Mouse (Mus musculus) gonadal fat pad, adult 2 months (tissue): ENCODE data around the gene Hoxb3. TPM values are rescaled to one million over a fixed set of nuclear protein-coding genes. Genes with fewer than 3 reads are reported as not detected.

Source experiments
- DNase-seq: peaks from one replicate; pipeline ENCODE4 v3.0.0-alpha.2; 2012; ENCODE audit warnings: low read depth
- polyA plus RNA-seq: library from polyadenylated mRNA; depleted of rRNA; stranded (reverse); fragments of >200 nt; gene quantifications from 2 replicates; pipeline ENCODE4 v1.2.3, GENCODE M21; 2012

Hoxb3 gene
- polyA plus RNA-seq, 1 experiment = 20.1 TPM

DNA sequence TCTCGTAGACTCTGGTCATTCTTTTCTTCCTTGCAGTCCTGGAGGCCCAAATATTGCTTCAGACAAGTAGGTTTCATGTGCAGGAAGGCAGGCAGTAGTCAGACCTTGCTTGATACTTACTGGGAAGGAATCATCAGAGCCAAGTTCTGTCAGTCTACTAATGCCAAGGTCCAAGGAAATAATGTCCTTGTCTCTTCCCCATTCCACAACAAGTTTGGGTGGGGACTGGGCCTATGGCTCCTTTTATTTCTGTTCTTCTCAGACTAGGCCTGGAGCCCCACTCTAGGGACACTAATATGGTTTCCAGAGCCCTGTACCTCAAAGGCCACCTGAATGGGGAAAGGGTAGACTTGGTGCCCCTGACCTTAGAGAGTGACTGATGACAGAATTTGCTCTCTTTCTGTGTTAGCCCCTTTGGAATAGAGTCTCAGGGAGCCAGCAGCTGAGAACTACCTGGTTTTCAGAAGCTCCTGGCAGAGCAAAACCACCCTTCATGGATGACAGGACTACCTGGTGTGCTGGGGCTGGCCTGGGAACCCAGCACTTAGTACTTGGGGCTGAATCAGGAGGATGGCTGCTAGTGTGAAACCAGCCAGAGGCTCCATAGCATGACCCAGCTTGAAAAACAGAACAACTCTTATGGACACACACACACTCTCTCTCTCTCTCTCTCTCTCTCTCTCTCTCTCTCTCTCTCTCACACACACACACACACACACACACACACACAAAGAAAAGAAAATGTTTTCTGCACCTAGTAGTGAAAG, 34.5 kb upstream of the Hoxb3 start:
- DNase-seq = no peak

DNA sequence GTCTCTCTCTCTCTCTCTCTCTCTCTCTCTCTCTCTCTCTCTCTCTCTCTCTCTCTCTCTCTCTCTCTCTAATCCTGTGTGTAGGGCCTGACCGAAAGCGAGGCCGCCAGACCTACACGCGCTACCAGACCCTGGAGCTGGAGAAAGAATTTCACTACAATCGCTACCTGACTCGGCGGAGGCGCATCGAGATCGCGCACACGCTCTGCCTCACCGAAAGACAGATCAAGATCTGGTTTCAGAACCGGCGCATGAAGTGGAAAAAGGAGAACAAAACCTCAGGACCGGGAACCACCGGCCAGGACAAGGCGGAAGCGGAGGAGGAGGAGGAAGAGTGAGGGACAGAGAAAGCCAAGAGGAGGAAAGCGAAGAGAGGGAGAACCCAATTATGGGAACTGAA, 33.8 kb upstream of the Hoxb3 start:
- no peak for DNase-seq

DNA sequence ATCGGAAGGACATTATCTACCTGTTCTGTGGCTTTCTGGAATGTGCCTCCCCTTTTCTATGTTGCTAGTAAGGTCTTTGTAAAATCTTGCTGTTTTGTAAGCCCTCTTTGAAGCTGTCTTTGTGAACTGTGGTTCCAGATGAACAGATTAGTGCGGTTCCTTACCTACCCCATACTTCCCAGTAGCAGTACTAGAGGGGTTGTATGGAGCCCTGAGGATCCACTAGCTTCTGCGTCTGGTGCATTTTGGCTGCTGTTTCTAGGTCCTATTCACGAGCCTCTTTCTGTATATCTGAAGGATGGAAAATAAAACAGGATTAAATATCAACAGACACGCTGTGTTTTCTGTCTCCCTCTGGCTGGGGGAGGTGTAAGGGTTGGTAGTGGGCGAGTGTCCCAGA, 33.3 kb upstream of the Hoxb3 start:
- no peak for DNase-seq

DNA sequence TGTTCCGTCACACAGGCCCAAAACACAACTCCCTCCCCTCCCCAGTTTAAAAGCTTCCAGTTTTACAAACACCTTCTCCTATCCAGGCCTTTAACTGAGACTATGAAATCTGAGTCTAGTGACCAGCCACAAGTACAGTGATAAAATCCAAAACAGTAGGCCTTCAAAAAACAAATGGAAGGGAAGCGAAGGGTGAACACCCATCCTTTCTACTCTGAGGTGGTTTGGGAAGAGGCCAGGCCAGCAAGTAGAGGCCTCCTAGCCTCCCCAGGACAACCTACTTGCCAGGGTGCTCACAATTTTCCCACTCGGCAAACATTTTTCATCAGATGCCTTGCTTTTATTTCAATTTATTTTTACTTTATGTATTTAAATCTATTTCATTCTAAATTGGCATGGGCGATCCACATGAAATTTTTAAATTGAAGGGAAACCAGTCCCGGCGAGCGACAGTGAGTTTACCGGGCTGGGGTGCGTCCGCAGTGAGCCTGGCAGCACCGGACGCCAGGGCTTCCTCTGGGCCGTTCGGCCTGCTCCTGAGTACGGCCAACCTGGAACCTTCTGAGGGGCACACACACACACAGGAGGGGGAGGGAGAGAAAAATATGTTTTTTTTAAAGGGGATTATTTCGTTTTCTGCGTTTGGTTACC, 32.3 kb upstream of the Hoxb3 start:
- DNase-seq = no peak

DNA sequence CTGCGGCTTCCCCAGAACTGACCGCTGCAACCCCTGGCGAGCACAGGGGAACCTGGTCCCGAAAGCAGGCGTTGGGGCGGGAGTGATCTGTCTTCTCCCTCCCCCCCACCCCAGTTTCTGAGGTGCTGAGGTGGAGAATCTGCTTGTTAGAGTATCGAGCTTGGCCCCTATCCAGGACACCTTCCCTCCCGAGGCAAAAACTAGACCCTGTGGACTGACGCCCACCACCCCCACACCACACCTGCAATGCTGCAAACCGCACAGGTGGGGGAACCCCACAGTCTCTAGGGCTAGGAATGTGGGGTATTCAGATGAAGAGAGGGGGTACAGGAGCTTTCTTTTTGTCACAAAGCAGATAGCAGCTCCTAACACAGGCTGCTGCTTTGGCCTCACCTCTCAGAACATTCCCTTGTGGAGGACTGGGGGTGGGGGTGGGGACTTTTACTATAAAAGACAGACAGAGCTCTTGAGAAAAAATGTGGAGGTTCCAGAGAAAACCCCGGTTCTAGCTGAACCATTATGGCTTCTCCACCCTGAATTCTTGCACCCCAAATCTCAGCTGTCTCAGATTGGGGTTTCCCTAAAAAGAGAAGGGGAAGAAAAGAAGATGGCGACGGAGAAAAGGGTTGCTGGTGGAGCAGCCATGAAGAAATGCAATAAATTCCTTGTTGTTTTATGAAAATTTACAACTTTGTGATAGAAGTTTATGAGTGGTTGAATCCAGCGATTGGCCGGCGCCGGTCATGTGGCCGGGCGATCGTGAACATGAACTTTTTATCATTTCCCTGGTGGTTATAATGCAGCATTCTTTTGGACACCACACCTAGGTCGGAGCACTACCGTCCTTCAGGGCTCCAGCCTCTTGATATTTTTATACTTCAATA, 31.2 kb upstream of the Hoxb3 start, which contains the start of gene Hoxb6:
Hoxb6 (plus strand) TSS at position 796 of the 884 bp plus-strand sequence.
- no peak for DNase-seq

DNA sequence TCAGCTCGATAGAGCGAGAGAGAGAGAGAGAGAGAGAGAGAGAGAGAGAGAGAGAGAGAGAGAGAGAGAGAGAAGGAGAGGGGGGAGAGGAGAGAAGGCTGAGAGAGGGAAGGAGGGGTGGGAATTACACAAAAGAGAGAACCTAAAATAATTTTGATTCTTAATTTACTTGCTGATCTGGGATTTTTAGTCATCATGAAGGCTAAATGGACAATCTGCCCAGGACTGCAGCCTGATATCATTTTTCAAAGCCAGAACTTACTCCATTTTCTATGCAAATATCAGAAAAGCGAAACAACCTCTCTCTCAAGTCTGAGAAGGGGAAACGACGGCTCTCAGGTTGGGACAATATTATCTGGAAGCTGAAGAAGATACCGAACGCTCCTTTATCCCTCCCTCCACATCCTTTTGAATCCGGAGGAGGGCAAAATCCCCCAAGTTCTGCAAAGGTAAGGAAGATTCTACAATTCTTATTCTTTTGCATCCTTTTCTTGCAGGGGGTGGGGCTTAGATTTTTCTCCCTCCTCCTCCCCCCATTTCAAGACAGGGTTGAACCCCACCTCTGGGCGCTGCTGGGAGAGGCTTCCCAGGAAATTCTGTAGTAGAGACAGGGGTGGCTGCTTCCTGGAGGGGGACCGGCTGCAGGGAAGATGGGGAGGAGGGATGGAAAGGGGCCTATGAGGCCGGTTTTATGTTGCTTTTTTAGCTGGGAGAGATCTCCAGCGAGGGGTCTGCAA, 30.4 kb upstream of the Hoxb3 start:
- no peak for DNase-seq

DNA sequence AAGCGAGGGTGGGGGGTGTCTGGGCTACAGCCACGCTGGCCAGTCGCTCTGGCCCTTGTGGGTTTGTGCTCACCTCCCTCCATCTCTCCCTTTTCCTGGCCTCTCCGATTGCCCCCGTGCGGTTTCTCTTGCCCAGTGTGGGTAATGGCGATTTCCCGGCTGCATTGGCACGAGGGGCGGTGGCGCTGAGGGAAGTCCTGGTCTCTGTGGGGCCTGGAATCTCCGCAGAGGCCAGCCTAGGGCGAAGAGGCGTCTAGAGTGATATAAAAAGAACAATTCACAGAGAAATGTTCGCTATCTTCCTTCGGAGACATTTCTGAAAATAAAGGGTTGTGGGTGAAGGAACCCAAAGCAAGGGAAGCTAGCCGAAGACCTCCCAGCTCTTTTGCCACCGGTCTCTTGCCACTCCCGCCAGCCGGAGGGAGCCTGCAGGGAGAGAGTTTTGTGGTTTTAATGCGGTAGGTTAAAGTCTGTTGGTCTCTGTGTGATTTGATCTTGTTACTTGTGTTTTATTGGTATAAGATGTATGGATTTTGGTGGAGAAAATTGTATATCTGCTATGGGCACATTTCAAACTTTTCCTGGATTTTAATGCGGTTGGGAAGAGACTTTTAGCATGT, 29.7 kb upstream of the Hoxb3 start:
- DNase-seq = no peak

DNA sequence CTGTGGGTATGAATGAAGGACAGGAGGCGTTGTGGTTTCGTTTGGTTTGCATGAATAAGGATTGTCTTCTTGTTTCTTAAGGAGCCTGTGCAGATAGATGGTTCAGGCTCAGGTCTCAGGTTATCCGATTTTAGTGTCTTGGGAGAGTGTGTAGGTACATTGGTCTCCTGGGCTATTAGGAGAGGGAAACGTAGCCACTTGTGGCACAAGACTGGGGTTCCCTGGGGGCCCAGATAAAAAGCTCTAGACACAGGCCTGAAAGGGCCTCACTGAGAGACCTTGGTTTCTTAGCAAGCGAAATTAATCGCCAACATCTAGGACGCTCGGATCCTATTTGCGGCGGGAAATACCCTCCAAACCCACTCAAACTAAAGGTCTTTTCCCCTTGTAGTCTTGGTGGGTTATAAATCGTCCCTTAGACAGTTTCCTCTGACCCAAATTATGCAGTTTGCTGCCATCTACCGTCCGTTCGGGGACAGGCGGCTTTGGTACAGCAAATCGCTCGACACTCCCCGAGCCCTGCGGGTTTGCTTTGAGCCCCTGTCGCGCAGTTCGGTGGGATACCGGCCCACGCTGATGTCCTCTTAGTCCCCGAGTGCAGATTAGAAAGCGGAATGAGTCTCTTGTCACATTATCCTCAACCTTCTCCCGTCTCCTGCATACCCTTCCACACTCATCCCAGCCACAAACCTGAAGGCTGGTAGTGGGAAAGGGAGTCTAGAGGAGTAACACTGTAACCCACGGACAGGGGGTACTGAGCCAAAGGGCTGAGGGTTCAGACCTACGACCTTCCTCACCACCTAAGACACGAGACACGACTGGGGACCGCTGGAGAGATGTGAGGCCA, 28.7 kb upstream of the Hoxb3 start:
- no peak for DNase-seq

DNA sequence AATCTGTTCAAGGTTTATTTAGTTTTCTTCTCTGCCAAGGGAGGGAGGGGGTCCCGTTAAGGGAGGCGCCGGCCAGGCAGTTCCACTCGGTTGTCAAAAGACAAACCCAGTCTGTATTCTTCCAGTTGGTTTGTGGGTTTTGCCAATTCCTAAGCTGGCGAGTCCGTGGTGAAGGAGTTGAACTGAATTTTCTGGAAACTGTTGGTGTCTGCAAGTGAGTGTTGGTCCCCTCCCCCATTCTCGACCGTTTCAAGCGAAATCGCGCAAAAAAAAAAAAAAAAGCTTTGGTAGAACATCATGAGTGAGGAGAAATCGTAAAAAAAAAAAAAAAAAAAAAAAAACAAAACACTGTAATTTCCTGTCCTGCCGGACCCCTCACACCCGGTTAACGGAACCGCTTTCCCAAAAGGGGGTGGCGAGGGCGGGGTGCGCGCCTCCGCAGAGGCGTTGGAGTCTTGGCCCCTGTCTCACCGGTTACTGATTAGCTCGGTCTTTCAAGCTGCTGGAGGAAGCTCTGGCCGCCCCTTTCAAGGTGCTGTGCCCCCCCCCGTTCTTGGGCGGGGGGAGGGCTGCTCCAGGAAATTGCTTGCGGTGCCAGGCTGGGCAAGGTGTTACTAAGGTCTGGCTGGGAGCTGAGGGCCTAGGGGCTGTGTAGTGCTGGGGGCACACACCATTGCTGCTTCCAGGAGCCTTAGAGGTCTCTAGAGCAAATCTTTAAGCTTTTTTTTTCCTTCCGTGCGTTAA, 27.9 kb upstream of the Hoxb3 start:
- no peak for DNase-seq

DNA sequence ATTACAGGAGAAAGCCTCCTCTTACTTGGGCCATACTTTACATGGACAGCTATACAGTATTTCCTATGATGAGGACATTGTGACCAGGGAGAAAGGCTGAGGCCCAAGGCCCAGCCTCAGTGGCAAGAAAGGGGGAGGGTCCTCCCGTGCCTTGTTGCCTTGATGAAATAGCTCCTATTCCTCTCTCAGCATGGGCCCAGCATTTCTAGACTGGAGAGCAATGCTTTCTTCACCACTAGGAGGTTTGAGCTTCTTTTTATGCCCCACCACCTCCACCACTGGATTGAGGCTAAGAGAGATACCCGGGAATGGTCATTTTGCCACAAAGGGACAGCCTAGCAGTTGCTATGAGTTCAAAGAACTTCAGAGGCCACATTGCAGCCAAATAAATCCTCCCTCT, 26.1 kb upstream of the Hoxb3 start:
- no peak for DNase-seq

DNA sequence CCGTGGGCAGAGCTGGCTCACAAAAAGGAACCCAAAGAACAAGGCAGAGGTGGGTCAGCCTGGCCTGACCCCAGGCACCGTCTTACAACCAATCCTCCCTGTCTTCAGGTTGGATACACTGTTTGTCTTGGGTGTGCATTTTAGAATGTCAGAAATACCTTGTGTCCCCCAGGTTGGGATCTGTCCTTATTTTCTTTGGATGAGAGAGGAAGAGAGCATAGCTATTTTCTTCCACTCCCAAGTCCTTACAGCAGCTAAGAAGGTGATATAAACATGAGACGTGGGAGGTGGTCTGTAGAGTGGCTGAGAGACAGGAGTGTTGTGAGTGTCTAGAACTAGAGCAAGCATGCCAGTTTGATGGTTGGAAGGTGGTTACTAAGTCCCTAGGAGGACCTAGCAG, 25.7 kb upstream of the Hoxb3 start:
- DNase-seq = no peak

DNA sequence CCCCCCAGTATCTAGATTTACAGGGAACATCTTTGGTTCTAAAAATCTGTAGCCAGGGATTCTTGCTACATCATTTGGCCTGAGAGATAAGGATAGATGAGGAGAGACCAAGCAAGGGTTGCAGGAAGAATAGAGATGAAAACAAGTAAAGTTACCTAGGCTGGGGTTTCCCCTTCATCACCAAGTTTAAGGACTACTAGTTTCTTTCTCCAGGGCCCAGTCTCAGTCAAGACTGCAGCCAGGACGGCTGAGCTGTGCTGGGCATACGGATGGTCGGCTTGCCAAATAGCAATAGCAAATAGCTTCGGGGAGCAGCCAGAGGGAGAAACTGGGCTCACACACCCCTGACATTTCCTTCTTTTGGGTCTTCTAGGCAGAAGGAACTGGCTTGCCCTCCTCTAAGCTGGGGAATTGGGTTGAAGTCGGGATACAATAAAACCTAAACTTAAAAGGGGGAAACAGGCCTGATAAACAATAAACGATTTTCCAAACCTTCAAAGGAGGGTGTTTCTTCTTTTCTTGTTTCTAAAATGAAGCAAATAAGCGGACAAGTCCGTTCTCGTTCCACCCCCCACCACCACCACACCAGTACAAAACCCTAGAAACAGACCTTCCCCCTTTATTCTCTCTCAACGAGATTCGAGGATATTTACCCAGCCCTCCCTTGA, 25.0 kb upstream of the Hoxb3 start:
- DNase-seq = no peak

DNA sequence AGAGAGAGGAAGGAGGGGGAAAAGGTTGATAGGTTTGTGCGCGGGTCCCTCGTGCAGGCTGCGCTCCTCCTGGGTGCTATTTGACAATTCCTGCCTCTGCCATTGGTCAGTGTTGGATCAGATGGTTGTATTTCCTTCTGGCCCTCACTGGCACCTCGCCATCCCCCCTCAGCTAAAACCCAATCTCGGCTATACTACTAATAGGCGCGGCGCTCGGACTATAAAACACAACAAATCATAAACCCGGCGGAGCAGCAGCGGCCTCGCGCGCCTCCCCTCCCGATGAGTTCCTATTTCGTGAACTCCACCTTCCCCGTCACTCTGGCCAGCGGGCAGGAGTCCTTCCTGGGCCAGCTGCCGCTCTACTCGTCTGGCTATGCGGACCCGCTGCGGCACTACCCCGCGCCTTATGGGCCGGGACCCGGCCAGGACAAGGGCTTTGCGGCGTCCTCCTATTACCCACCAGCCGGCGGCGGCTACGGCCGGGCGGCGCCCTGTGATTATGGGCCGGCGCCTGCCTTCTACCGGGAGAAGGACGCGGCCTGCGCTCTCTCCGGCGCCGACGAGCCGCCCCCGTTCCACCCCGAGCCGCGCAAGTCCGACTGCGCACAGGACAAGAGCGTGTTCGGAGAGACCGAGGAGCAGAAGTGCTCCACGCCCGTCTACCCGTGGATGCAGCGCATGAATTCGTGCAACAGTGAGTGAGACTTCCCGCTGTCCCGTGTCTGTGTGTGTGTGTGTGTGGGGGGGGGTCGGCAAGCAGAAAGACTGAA, 24.0 kb upstream of the Hoxb3 start:
- DNase-seq = no peak

DNA sequence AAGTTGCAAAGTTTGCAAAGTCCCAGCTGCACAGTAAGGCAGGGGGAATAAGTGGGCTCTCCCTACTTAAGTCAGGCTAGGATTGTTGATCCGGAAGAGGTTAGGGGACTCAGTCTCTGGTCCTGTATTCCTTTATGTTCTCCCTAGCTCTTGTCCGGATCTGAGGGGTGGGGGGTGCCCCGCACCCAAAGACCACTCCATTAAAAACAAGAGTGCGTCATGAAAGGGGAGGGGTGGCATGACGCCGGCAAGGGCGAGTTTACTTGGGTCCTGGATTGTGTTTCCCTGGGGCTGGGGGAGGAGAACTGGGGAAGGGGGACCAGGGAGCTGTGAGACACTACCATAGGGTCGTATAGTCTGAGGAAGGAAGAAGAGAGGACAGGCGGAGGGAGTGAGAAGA, 23.3 kb upstream of the Hoxb3 start:
- DNase-seq = no peak

DNA sequence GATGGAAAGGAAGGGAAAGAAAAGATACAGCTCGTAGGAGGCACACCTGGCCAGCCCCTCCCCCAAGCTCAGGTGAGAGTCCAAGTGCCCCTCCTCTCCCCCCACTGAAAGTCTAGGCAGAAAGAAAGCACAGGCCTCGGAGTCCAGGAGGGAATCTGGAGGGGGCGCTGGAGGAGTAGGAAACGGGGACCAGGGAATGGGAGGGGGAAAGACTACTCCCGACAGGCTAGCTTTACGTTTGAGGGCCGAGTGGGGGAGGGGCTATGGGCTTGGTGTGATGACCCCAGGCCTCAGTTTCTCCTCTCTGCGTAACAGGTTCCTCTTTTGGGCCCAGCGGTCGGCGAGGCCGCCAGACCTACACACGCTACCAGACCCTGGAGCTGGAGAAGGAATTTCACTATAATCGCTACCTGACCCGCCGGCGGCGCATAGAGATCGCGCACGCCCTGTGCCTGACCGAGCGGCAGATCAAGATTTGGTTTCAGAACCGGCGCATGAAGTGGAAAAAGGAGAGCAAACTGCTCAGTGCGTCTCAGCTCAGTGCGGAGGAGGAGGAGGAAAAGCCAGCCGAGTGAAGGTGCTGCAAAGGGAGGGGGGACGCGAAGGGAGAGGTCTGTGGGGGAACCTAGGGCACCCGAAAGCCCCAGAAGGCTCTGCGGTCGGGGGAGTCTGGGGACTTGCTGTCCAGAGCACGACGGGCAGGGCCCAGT, 22.6 kb upstream of the Hoxb3 start:
- no peak for DNase-seq

DNA sequence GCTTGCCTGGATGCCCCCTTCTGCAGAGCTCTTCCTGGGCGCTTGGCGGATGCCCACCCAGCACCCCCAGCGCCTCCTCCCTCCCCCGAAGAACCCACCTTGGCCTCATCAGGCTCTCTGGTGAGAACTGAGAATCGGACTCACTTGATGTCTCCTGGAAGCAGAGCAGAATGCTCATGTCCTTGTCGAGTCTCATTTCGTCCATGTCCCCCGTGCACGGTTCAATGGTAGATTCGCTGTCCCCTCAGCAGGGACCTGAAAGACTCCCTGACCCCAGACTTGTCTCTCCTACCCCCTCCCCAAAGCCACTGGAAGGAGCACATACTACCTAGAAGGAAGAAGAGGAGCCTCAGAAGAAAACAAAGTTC, 22.1 kb upstream of the Hoxb3 start:
- no peak for DNase-seq

DNA sequence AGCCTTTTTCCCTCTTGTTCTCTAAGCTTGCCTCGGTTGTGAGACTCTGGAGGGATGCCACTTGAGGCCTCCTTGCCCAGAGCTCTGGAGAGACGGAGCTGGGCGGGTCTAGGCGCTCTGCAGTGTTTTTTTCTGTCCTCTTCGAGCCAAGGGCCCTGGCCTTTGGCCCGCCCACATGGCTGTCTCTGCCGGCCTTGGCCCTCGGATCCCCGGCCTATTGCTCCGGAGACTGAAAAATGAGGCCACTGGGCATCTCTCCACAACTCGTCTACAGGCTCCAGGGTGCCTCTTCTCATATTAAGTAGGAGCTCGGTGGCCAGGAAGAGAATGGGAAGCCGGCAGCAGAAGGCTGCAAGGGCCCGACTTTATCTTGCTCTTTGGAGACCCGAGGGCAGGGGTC, 21.3 kb upstream of the Hoxb3 start:
- DNase-seq = no peak
